Comparison of ENCODE assay signal across 7 mouse cellular contexts in genomic region chr3:100489133-100490009, GRCm38 (mm10). TPM values are rescaled to one million over a fixed set of nuclear protein-coding genes. Genes with fewer than 3 reads are reported as not detected.
DNase-seq lines count a peak whose midpoint lies in the region; ATAC-seq and TF ChIP-seq lines count a peak whose summit lies in the region.

Tent5c (minus strand) TSS chr3:100489324.

- no peaks in the 10 kb centered on the region for H3K79me2 ChIP-seq in heart, adult 2 months (replicated peaks; ENCODE audit: control insufficient read depth, insufficient read depth, low read length)

- peaks cover 13% of the 10 kb centered on the region for H3K4me1 ChIP-seq in embryonic facial prominence, embryonic 13.5 days
- H3K4me1 ChIP-seq in heart, adult 2 months (ENCODE audit: control insufficient read depth, insufficient read depth, low read length), result peaks cover 3% of the 10 kb centered on the region; the same call in 1 of the 2 replicates
- H3K4me1 ChIP-seq in limb, embryonic 13.5 days, result peaks cover 22% of the 10 kb centered on the region
- peaks cover 12% of the 10 kb centered on the region for H3K4me1 ChIP-seq in midbrain, embryonic 16.5 days (ENCODE audit: control insufficient read depth, insufficient read depth, low read length)

- peak; percentile 93 for ATAC-seq in embryonic facial prominence, embryonic 13.5 days (ENCODE audit: insufficient number of reproducible peaks, insufficient read depth, low FRiP score, low TSS enrichment, low read depth)
- ATAC-seq in limb, embryonic 13.5 days (ENCODE audit: low FRiP score, low read depth), result peak; percentile 93
- peak; percentile 89 for ATAC-seq in midbrain, embryonic 16.5 days

- H3K4me3 ChIP-seq in embryonic facial prominence, embryonic 13.5 days, result peak within 1 kb of the TSS; percentile 64
- peak within 1 kb of the TSS; percentile 87 for H3K4me3 ChIP-seq in heart, adult 2 months
- peak within 1 kb of the TSS; percentile 65 for H3K4me3 ChIP-seq in limb, embryonic 13.5 days
- peak within 1 kb of the TSS; percentile 83 for H3K4me3 ChIP-seq in midbrain, embryonic 16.5 days (ENCODE audit: low read depth, low read length)

- H3K4me2 ChIP-seq in embryonic facial prominence, embryonic 13.5 days, result peak within 1 kb of the TSS; percentile 98
- H3K4me2 ChIP-seq in limb, embryonic 13.5 days (replicated peaks), result peak within 1 kb of the TSS; percentile 99
- H3K4me2 ChIP-seq in midbrain, embryonic 16.5 days (ENCODE audit: low read length), result peak within 1 kb of the TSS; percentile 99

- no peak for TF ChIP-seq EP300 in heart, adult 2 months (IDR thresholded peaks at IDR 0.05; ENCODE audit: insufficient read depth, low read depth, low read length)

- WGBS in embryonic facial prominence, embryonic 13.5 days, result under 1% methylated on average over 68 of the region's 73 CpGs
- WGBS in heart, adult 2 months, result under 1% methylated on average over 70 of the region's 73 CpGs
- WGBS in limb, embryonic 13.5 days, result under 1% methylated on average over 40 of the region's 73 CpGs
- WGBS in midbrain, embryonic 16.5 days, result under 1% methylated on average over 59 of the region's 73 CpGs

- H3K9ac ChIP-seq in embryonic facial prominence, embryonic 13.5 days, result peak within 1 kb of the TSS; percentile 74
- H3K9ac ChIP-seq in heart, adult 2 months (ENCODE audit: low read depth, low read length), result peak within 1 kb of the TSS; percentile 72
- H3K9ac ChIP-seq in limb, embryonic 13.5 days, result peak within 1 kb of the TSS; percentile 72
- H3K9ac ChIP-seq in midbrain, embryonic 16.5 days (ENCODE audit: low read depth, low read length), result peak within 1 kb of the TSS; percentile 68

- no peak for TF ChIP-seq CTCF in heart, adult 2 months (IDR thresholded peaks at IDR 0.05)

- peak; percentile 19; the same call in 1 of the 2 replicates for TF ChIP-seq POLR2A in heart, adult 2 months (IDR thresholded peaks at IDR 0.05; ENCODE audit: insufficient read depth, low read depth, low read length)

- H3K27me3 ChIP-seq in embryonic facial prominence, embryonic 13.5 days, result peaks cover 56% of the 10 kb centered on the region
- no peaks in the 10 kb centered on the region for H3K27me3 ChIP-seq in heart, adult 2 months (ENCODE audit: control insufficient read depth, insufficient read depth, low read length)
- H3K27me3 ChIP-seq in limb, embryonic 13.5 days, result peaks cover 44% of the 10 kb centered on the region
- peaks cover 32% of the 10 kb centered on the region for H3K27me3 ChIP-seq in midbrain, embryonic 16.5 days (ENCODE audit: control insufficient read depth, insufficient read depth, low read depth, low read length)

- H3K9me3 ChIP-seq in embryonic facial prominence, embryonic 13.5 days, result no peaks in the 10 kb centered on the region
- no peaks in the 10 kb centered on the region for H3K9me3 ChIP-seq in limb, embryonic 13.5 days
- H3K9me3 ChIP-seq in midbrain, embryonic 16.5 days (replicated peaks; ENCODE audit: control insufficient read depth, low read length, poor library complexity, severe bottlenecking), result no peaks in the 10 kb centered on the region

- intact Hi-C loops in heart, adult 2 months (cut with DNase I), result loop anchor here (2.0 to 10.0 kb wide), 2 partner anchors 199 to 435 kb away; partner anchors contain the start of gene Trim45

- peak; percentile 98 for DNase-seq in adrenal gland, postnatal 36 days
- peak; percentile 95 to 97 for DNase-seq in heart, adult 2 months
- peak; percentile 96 to 98 for DNase-seq in kidney, adult 8-10 months
- DNase-seq in spleen, postnatal 10 days (ENCODE audit: low spot score in 2 of 2), result peak; percentile 93 to 98

- no peaks in the 10 kb centered on the region for H3K36me3 ChIP-seq in embryonic facial prominence, embryonic 13.5 days
- no peaks in the 10 kb centered on the region for H3K36me3 ChIP-seq in heart, adult 2 months (ENCODE audit: control insufficient read depth, insufficient read depth, low read length)
- H3K36me3 ChIP-seq in limb, embryonic 13.5 days, result no peaks in the 10 kb centered on the region
- no peaks in the 10 kb centered on the region for H3K36me3 ChIP-seq in midbrain, embryonic 16.5 days (ENCODE audit: control insufficient read depth, insufficient read depth, low read length)

- 0 out of 2 replicates have a peak within 1 kb of the TSS, but pooled peaks have one; percentile 44 for H3K27ac ChIP-seq in embryonic facial prominence, embryonic 13.5 days
- peak within 1 kb of the TSS; percentile 62 for H3K27ac ChIP-seq in heart, adult 2 months
- H3K27ac ChIP-seq in limb, embryonic 13.5 days, result peak within 1 kb of the TSS; percentile 6; the same call in 1 of the 2 replicates
- H3K27ac ChIP-seq in midbrain, embryonic 16.5 days (ENCODE audit: low read length), result no peak within 1 kb of the TSS

RNA-seq across cellular contexts. Expression of gene Tent5c, which starts in this region (rescaled TPM):
- total RNA-seq in adrenal gland, postnatal 36 days (2021), result 10 to 100 TPM in 1 of 2 experiments, 1 to 10 TPM in 1; 6.3 to 12.5 TPM
- 4.8 and 6.1 TPM in 2 replicates for polyA plus RNA-seq in embryonic facial prominence, embryonic 13.5 days (2015; fragmentation: Nextera tagmentation; extraction: Ambion mirVana)
- 10 to 100 TPM; 14.9 to 96.7 TPM for total RNA-seq in heart, adult 2 months (2021)
- 3.9 and 20.8 TPM in 2 replicates for polyA plus RNA-seq in heart, adult 2 months (2012; rRNA removed)
- 5.8 and 6.7 TPM in 2 replicates for polyA plus RNA-seq in limb, embryonic 13.5 days (2015; fragmentation: Nextera tagmentation; extraction: Ambion mirVana)
- 3.7 and 4.8 TPM in 2 replicates for polyA plus RNA-seq in midbrain, embryonic 16.5 days (2015; fragmentation: Nextera tagmentation; extraction: Ambion mirVana)
